Mouse (Mus musculus) G1E (cell line): ENCODE measurements around the gene Mdm4. TPM values are rescaled to one million over a fixed set of nuclear protein-coding genes. Genes with fewer than 3 reads are reported as not detected.
"Not testable (repeated sequence)": the region's sequence is repeated elsewhere in the genome, so short reads cannot be mapped to it uniquely, and the experiment has no call there.

Experiments
- ATAC-seq: 2 replicates; pipeline ENCODE4 v1.8.0; 2016; ENCODE audit warnings: mild to moderate bottlenecking; ENCODE audit not compliant: insufficient number of reproducible peaks, poor library complexity, low FRiP score, severe bottlenecking; ENCODE audit errors: extremely low read depth
- DNase-seq: peaks from one replicate; pipeline ENCODE4 v3.0.0; 2012; ENCODE audit warnings: low spot score
- H3K27me3 ChIP-seq: 2 replicates; pipeline ENCODE4 v1.6.1; 2012; ENCODE audit warnings: mild to moderate bottlenecking, low read length, inconsistent platforms; ENCODE audit not compliant: insufficient read depth
- H3K36me3 ChIP-seq: replicated peaks from 2 replicates; pipeline ENCODE3; 2012; ENCODE audit warnings: mild to moderate bottlenecking, inconsistent platforms
- H3K4me1 ChIP-seq: 2 replicates; pipeline ENCODE4 v1.6.1; 2012; ENCODE audit warnings: low read depth, low read length, inconsistent platforms, mixed read lengths; ENCODE audit not compliant: insufficient read depth
- H3K4me3 ChIP-seq: 2 replicates; pipeline ENCODE4 v1.5.1; 2012; ENCODE audit warnings: low read depth, mild to moderate bottlenecking, inconsistent platforms, low read length, moderate library complexity, mixed read lengths
- H3K9me3 ChIP-seq: replicated peaks from 2 replicates; pipeline ENCODE4 v1.6.1; 2012; ENCODE audit warnings: inconsistent platforms
- CTCF ChIP-seq: IDR thresholded peaks from 2 replicates; pipeline ENCODE4 v1.5.1; 2012; ENCODE audit warnings: low read depth, low read length, inconsistent platforms, mixed read lengths
- GATA1 ChIP-seq: IDR thresholded peaks from 2 replicates; pipeline ENCODE4 v1.6.1; 2012; ENCODE audit warnings: borderline replicate concordance, low read length, inconsistent platforms, mixed read lengths
- GATA2 ChIP-seq: IDR thresholded peaks from 2 replicates; pipeline ENCODE4 v1.6.1; 2012; ENCODE audit warnings: low read depth, low read length, inconsistent platforms, borderline replicate concordance
- POLR2AphosphoS5 ChIP-seq: IDR thresholded peaks from 2 replicates; pipeline ENCODE4 v1.6.1; 2012; ENCODE audit warnings: low read depth, low read length, inconsistent platforms; ENCODE audit not compliant: insufficient replicate concordance
- TAL1 ChIP-seq: conservative IDR thresholded peaks from 2 replicates; pipeline ENCODE4 v1.6.1; 2012; ENCODE audit warnings: low read depth, low read length, inconsistent platforms, mixed read lengths
- polyA plus RNA-seq: library from polyadenylated mRNA; stranded (reverse); fragments of >175 nt; gene quantifications from 2 replicates; pipeline ENCODE4 v1.2.3, GENCODE M21; 2012
- total RNA-seq, 2 experiments: library from RNA; stranded (forward) in 1 of 2; stranded (reverse) in 1 of 2; fragments of 200-1000 nt in 1 of 2; fragments of >200 nt in 1 of 2; fragmentation: Nextera tagmentation in 1 of 2; gene quantifications; 2 replicates each; pipeline ENCODE4 v1.2.3; 2014 to 2017

Gene Mdm4
- total and polyA plus RNA-seq, 3 experiments: 87.3 to 378 (median 219) TPM

DNA sequence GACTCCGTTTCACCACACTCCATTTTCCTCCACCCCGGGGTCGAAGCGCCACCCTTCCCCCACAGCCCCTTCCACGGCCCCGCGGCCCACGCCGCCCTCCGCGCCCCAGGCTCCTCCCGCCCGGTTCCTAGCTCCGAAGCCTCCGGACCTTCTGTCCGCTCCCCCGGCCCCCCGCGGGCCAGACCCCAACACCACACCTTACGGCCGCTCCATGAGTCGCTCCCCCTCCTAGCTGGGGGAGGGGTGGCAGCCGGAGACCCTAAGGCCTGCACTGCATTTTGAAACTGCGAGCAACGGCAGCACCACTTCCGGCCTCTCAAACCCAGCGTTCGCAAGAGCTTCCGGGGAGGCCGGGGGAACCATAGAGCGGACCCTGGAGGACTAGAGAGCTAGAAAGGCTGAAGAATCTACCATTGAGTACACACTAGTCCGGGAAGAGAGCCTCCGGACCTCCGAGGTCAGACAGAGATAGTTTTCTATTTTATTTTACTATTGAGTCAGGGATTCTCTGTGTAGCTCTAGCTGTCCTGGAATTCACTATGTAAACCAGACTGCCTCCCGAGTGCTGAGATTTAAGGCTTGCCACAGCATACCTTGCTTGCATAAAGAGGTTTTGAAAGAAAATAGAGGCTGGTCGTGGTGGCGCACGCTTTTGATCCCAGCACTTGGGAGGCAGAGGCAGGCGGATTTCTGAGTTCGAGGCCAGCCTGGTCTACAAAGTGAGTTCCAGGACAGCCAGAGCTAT is 5.1 kb downstream of the Mdm4 start:
- Histone ChIP-seq H3K36me3 (peaks cover 16% of the 10 kb centered on the region), H3K4me1 (peaks cover 47% of the 10 kb centered on the region), H3K27me3 (no peaks in the 10 kb centered on the region), H3K9me3 (no peaks in the 10 kb centered on the region), H3K4me3 (peak overlapping the region; percentile 88)
- no peak for TF ChIP-seq TAL1
- TF ChIP-seq POLR2AphosphoS5: no peak
- TF ChIP-seq GATA2: no peak
- TF ChIP-seq CTCF: no peak
- no peak for TF ChIP-seq GATA1
- peak; percentile 97 for ATAC-seq
- DNase-seq: peak; percentile 97

GRCm38 (mm10) chr1:133024426-133024825 is 5.9 kb downstream of the Mdm4 start:
- Histone ChIP-seq H3K36me3 (peaks cover 19% of the 10 kb centered on the region), H3K4me3 (peak overlapping the region; percentile 88), H3K4me1 (peaks cover 54% of the 10 kb centered on the region), H3K27me3 (no peaks in the 10 kb centered on the region), H3K9me3 (no peaks in the 10 kb centered on the region)
- TF ChIP-seq GATA2 (no peak), CTCF (no peak), TAL1 (no peak), GATA1 (no peak), POLR2AphosphoS5 (no peak)
- DNase-seq (no peak), ATAC-seq (no peak)

DNA sequence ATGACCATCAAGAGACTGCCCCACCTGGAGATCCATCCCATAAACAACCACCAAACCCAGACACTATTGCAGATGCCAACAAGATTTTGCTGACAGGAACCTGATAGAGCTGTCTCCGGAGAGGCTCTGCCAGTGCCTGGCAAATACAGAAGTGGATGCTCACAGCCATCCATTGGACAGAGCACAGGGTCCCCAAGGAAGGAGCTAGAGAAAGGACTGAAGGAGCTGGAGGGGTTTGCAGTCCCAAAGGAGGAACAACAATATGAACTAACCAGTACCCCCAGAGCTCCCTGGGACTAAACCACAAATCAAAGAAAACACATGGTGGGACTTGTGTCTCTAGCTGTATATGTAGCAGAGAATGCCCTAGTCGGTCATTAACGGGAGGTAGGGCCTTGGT is 6.6 kb downstream of the Mdm4 start:
- H3K9me3 ChIP-seq, DNase-seq, ATAC-seq, H3K27me3 ChIP-seq: not testable (repeated sequence)
- Histone ChIP-seq H3K4me3 (peak overlapping the region; percentile 88), H3K36me3 (peaks cover 25% of the 10 kb centered on the region), H3K4me1 (peaks cover 58% of the 10 kb centered on the region)

- H3K4me3 ChIP-seq, H3K9me3 ChIP-seq, DNase-seq, H3K27me3 ChIP-seq, ATAC-seq: not testable (repeated sequence)
- Histone ChIP-seq H3K36me3 (peaks cover 43% of the 10 kb centered on the region), H3K4me1 (peaks cover 46% of the 10 kb centered on the region)
Observed at GRCm38 (mm10) chr1:133021971-133022370, 8.4 kb downstream of the Mdm4 start.

GRCm38 (mm10) chr1:133021391-133021790 is 9.0 kb downstream of the Mdm4 start:
- TF ChIP-seq CTCF (no peak), GATA2 (no peak), GATA1 (no peak), TAL1 (no peak)
- ATAC-seq: no peak
- no peak for DNase-seq
- Histone ChIP-seq H3K4me1 (peaks cover 41% of the 10 kb centered on the region), H3K9me3 (no peaks in the 10 kb centered on the region), H3K4me3 (no peak overlapping the region; the same call in 1 of the 2 replicates), H3K27me3 (no peaks in the 10 kb centered on the region), H3K36me3 (peaks cover 49% of the 10 kb centered on the region)

DNA sequence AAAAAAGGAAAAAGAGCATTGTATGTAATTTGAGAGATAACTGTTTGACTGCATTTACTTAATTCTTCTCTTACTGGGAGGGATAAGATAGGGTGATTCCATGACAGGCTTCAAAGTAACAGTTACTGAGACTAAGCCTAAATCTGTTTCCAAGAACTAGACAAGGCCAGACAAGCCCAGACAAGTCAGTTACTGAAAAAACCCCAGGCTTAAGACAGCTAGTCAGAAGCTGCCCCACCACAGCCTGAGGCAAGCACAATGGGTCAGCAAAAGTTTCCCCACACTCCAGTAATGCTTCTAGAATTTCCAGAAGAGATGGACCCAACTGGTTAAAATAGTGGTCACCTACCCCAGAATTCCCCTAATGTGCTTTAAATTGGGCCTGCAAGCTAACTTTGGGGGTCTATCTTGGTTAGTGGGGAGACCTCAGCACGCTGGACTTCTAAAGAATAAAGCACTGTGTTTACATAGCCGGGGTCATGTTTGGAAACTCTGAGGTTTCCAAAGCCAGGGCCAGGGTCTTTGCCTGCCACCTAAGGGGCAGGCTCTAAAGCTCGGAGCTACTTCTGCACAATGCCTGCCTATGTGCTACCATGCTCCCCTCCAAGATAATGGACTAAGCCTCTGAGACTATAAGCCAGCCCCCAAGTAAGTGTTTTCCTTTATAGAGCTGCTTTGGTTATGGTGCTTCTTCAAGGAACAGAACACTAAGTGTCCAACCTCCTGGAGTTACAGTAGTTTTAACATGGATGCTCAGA is 10.0 kb downstream of the Mdm4 start:
- Histone ChIP-seq H3K36me3 (peaks cover 58% of the 10 kb centered on the region), H3K27me3 (no peaks in the 10 kb centered on the region), H3K4me1 (peaks cover 41% of the 10 kb centered on the region), H3K4me3 (no peak overlapping the region; the same call in 1 of the 2 replicates), H3K9me3 (no peaks in the 10 kb centered on the region)
- no peak for DNase-seq
- no peak for TF ChIP-seq GATA2
- no peak for TF ChIP-seq GATA1
- TF ChIP-seq CTCF: no peak
- no peak for TF ChIP-seq TAL1
- TF ChIP-seq POLR2AphosphoS5: no peak
- peak; percentile 63; the same call in 1 of the 2 replicates for ATAC-seq
